Mouse (Mus musculus) C2C12 (cell line): ENCODE results near the gene Dag1. TPM values are rescaled to one million over a fixed set of nuclear protein-coding genes. Genes with fewer than 3 reads are reported as not detected.
A peak's percentile ranks its signal among the peaks of the same experiment; 100 is the strongest.

Experiments used
- H3K27me3 ChIP-seq: one replicate; pipeline ENCODE4 v1.6.1; 2011; ENCODE audit not compliant: control insufficient read depth, insufficient read depth, insufficient read length
- H3K36me3 ChIP-seq: one replicate; pipeline ENCODE4 v1.6.1; 2011; ENCODE audit not compliant: control insufficient read depth, insufficient read depth
- H3K4me3 ChIP-seq: one replicate; pipeline ENCODE4 v1.5.1; 2011; ENCODE audit warnings: mild to moderate bottlenecking, control low read depth; ENCODE audit not compliant: poor library complexity, insufficient read depth, severe bottlenecking
- H3K79me2 ChIP-seq: one replicate; pipeline ENCODE4 v1.6.1; 2011; ENCODE audit not compliant: control insufficient read depth, insufficient read depth
- H3K79me3 ChIP-seq: one replicate; pipeline ENCODE4 v1.6.1; 2011; ENCODE audit warnings: low read depth, control low read depth
- H3ac ChIP-seq: one replicate; pipeline ENCODE3; 2011; ENCODE audit warnings: low read depth; ENCODE audit not compliant: control insufficient read depth, insufficient read length
- CEBPB ChIP-seq: IDR thresholded peaks from one replicate; pipeline ENCODE4 v1.6.1; 2011; ENCODE audit warnings: low read depth, mild to moderate bottlenecking, control low read depth, moderate library complexity
- CTCF ChIP-seq: IDR thresholded peaks from one replicate; pipeline ENCODE4 v1.5.1; 2011; ENCODE audit not compliant: control insufficient read depth, insufficient read depth, insufficient read length
- FOSL1 ChIP-seq: IDR thresholded peaks from one replicate; pipeline ENCODE4 v1.8.0; 2011; ENCODE audit warnings: mild to moderate bottlenecking, low read length; ENCODE audit not compliant: poor library complexity, insufficient read depth, severe bottlenecking
- MAX ChIP-seq: IDR thresholded peaks from one replicate; pipeline ENCODE4 v1.6.1; 2011; ENCODE audit warnings: mild to moderate bottlenecking, control low read depth
- MYOD1 ChIP-seq: IDR thresholded peaks from one replicate; pipeline ENCODE4 v1.6.1; 2011; ENCODE audit warnings: low read depth; ENCODE audit not compliant: control insufficient read depth, insufficient read length
- MYOG ChIP-seq: IDR thresholded peaks from one replicate; pipeline ENCODE4 v1.6.1; 2011; ENCODE audit not compliant: control insufficient read depth, insufficient read length; ENCODE audit errors: extremely low read depth
- USF1 ChIP-seq: IDR thresholded peaks from one replicate; pipeline ENCODE4 v1.6.1; 2011; ENCODE audit warnings: low read depth, mild to moderate bottlenecking, control low read depth, moderate library complexity
- polyA plus RNA-seq: library from polyadenylated mRNA; unstranded; fragments of >200 nt; fragmentation: generic; extraction: Trizol; gene quantifications from one replicate; pipeline ENCODE4 v1.2.1, GENCODE M21; 2012; ENCODE audit warnings: missing spikeins

The Dag1 gene
- polyA plus RNA-seq, 1 experiment: 42.3 TPM

DNA sequence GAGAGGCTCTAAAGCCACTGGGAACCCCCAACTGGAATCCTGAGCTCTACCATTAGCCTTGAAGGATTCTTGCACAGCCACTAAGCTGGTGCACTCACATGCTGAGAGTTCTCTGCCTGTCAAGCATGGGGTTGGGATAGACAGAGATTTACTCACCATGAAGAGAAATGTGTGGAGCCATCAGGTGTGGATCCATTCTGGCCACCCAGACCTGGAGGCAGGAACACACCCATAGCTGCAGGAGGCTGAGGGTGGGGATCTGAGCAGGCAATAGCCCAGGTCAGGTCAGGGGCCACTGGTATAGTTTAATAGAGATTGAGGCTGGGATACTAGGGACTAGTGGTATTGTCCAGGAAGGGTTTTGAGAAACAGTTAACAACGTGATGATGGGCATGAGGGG, 41.4 kb upstream of the Dag1 start:
- H3K4me3 ChIP-seq: peak overlapping the region; percentile 83
- H3K79me2 ChIP-seq: peaks cover 64% of the 10 kb centered on the region
- peaks cover 22% of the 10 kb centered on the region for H3K36me3 ChIP-seq
- peaks cover 42% of the 10 kb centered on the region for H3K79me3 ChIP-seq
- no peaks in the 10 kb centered on the region for H3K27me3 ChIP-seq
- TF ChIP-seq MYOG: no peak
- TF ChIP-seq USF1: no peak
- TF ChIP-seq MAX: no peak
- TF ChIP-seq CTCF: no peak
- TF ChIP-seq MYOD1: no peak
- no peak for TF ChIP-seq CEBPB
- no peak for TF ChIP-seq FOSL1
- peak overlapping the region; percentile 94 for H3ac ChIP-seq

DNA sequence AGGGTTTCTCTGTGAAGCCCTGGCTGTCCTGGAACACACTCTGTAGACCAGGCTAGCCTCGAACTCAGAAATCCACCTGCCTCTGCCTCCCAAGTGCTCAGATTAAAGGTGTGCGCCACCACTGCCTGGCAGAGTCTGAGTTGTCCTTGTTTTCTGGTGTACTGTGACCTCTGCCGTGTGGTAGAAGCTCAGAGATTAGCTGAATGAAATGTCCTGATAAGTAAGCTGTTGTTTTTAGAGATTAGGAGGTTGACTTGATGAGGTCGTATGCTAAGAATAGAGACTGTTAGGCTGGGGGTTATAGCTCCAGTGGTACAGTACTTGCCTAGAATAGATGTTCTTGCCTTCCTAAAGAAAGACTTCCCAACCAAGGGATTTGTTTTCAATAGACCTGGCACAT, 41.0 kb upstream of the Dag1 start:
- Histone ChIP-seq H3K4me3 (peak overlapping the region; percentile 83), H3K79me3 (peaks cover 38% of the 10 kb centered on the region), H3ac (no peak overlapping the region), H3K79me2 (peaks cover 60% of the 10 kb centered on the region), H3K36me3 (peaks cover 22% of the 10 kb centered on the region), H3K27me3 (no peaks in the 10 kb centered on the region)
- TF ChIP-seq USF1 (no peak), MAX (no peak), CTCF (no peak), MYOG (no peak), CEBPB (no peak), MYOD1 (no peak), FOSL1 (no peak)

DNA sequence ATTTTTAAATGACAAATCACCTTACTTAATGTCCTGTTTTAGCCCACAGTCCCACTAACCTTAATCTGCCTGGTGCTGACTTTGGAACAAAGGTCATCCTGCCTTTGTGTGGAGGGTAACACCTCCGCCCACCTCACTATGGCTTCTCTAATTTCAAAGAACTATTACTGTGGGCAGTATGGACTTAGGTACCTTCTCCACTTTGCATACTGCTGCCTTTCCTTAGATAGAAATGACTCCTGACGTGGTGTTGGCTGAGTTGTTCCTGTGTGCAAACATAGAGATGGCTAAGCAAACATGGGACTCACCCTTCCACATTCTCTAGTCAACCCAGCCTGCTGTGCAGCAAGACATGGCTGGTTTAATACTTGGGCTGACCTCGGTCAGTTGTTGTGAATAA, 38.1 kb upstream of the Dag1 start:
- Histone ChIP-seq H3K79me3 (peaks cover 9% of the 10 kb centered on the region), H3K4me3 (no peak overlapping the region), H3K79me2 (peaks cover 31% of the 10 kb centered on the region), H3K36me3 (peaks cover 16% of the 10 kb centered on the region), H3ac (no peak overlapping the region), H3K27me3 (no peaks in the 10 kb centered on the region)
- TF ChIP-seq MAX (no peak), USF1 (no peak), FOSL1 (no peak), CEBPB (no peak), MYOG (no peak), MYOD1 (no peak), CTCF (no peak)

DNA sequence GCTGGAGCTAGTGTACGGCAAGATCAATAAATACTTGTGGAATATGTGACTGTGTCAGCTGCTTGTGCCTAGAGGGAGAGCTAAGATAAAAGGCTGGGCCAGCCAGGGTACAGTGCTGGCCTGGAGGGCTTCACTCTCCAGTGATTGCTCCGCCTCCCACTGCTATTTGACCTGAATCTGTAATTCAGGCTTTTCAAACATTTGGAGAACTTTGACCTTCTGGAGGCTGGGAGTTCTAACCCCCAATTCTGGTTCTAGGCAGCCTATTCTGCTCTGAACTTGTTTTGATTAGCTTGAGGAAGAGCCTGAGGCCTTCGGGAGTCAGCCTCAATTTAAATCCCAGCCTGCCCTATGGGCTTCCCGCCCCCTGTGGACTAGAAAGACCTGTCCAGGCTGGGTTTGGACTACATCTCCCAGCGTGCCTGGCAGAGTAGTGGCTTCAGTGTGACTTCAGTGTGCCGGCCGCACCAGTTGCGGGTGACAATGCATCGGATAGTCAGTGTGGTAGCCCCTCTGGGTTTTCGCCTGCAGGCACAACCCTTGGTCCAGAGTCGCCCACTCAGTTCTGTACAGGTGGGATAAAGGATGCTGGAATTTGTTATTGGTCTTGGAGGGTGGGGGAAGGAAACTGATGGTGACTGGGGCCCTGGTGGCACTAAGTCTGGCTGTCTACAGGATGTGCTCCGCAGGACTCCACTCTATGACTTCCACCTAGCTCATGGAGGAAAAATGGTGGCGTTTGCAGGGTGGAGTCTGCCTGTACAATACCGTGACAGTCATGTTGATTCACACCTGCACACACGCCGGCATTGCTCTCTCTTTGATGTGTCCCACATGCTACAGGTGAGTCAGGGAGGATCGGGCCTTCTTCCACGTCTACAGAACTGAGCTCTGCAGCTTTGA, 32.9 kb upstream of the Dag1 start, which contains the start of gene Amt:
Amt (plus strand) TSS at position 401 of the 903 bp plus-strand sequence.
- no peaks in the 10 kb centered on the region for H3K36me3 ChIP-seq
- H3K79me3 ChIP-seq: no peaks in the 10 kb centered on the region
- no peak for TF ChIP-seq FOSL1
- TF ChIP-seq MYOD1: no peak
- TF ChIP-seq MYOG: no peak
- no peak for TF ChIP-seq CTCF
- TF ChIP-seq MAX: no peak
- TF ChIP-seq CEBPB: no peak
- no peak for TF ChIP-seq USF1
- H3ac ChIP-seq: no peak within 1 kb of the TSS
- no peaks in the 10 kb centered on the region for H3K79me2 ChIP-seq
- H3K4me3 ChIP-seq: no peak within 1 kb of the TSS
- no peaks in the 10 kb centered on the region for H3K27me3 ChIP-seq

DNA sequence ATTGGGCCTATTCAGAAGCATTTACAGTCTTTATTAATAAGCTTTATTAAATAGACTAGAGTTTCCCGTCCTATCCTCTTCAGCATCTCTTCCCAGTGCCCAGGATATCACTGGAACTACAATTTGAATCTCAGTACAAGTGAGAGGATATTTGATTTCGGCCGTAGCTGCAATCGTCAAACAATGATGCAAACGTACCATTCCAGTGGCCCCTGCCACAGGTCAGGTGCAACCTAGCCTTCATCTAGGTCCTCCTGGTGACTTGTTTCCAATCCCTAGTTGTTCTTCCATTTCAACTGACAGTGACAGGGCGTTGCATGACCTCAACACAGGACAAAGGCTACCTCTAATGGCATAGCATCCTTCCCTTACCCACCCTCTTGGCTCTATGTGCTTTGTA, 27.0 kb upstream of the Dag1 start:
- H3ac ChIP-seq: no peak overlapping the region
- peak overlapping the region; percentile 39 for H3K4me3 ChIP-seq
- H3K27me3 ChIP-seq: no peaks in the 10 kb centered on the region
- H3K79me2 ChIP-seq: peaks cover 4% of the 10 kb centered on the region
- no peak for TF ChIP-seq MAX
- no peak for TF ChIP-seq MYOD1
- TF ChIP-seq CEBPB: no peak
- TF ChIP-seq USF1: no peak
- TF ChIP-seq CTCF: no peak
- no peak for TF ChIP-seq MYOG
- TF ChIP-seq FOSL1: no peak
- H3K79me3 ChIP-seq: no peaks in the 10 kb centered on the region
- H3K36me3 ChIP-seq: no peaks in the 10 kb centered on the region
